Mouse (Mus musculus) adrenal gland, postnatal 10 days (tissue): Measurements from ENCODE around the gene 1700025G04Rik. TPM values are rescaled to one million over a fixed set of nuclear protein-coding genes. Genes with fewer than 3 reads are reported as not detected.

ENCODE experiments used
- DNase-seq: peaks from one replicate; pipeline ENCODE4 v3.0.0; 2021; ENCODE audit warnings: mixed read lengths
- total RNA-seq, 2 experiments: library from RNA; stranded (reverse); gene quantifications; 2 replicates each; pipeline ENCODE4 v1.2.3; 2021

Gene 1700025G04Rik
- total RNA-seq, 2 experiments from 2014 or later = 58.3 to 68.1 TPM

GRCm38 (mm10) chr1:151895406-151895805 is 194.5 kb downstream of the 1700025G04Rik start:
- no peak for DNase-seq

- no peak for DNase-seq
Measured at GRCm38 (mm10) chr1:151893976-151894375, 195.9 kb downstream of the 1700025G04Rik start.

GRCm38 (mm10) chr1:151892008-151892407 is 197.9 kb downstream of the 1700025G04Rik start:
- DNase-seq = no peak

GRCm38 (mm10) chr1:151891194-151891593 is 198.7 kb downstream of the 1700025G04Rik start:
- no peak for DNase-seq

GRCm38 (mm10) chr1:151890041-151890621 is 199.8 kb downstream of the 1700025G04Rik start:
- peak; percentile 59 for DNase-seq

GRCm38 (mm10) chr1:151887631-151888030 is 202.3 kb downstream of the 1700025G04Rik start:
- DNase-seq = no peak

GRCm38 (mm10) chr1:151887126-151887525 is 202.8 kb downstream of the 1700025G04Rik start:
- DNase-seq = peak; percentile 69

- no peak for DNase-seq
Measured at GRCm38 (mm10) chr1:151886171-151886570, 203.8 kb downstream of the 1700025G04Rik start.

GRCm38 (mm10) chr1:151881253-151881652 is 208.7 kb downstream of the 1700025G04Rik start:
- no peak for DNase-seq

- no peak for DNase-seq
Measured at GRCm38 (mm10) chr1:151880731-151881130, 209.2 kb downstream of the 1700025G04Rik start.

- no peak for DNase-seq
Measured at GRCm38 (mm10) chr1:151879966-151880365, 210.0 kb downstream of the 1700025G04Rik start.

- DNase-seq = no peak
Measured at GRCm38 (mm10) chr1:151879308-151879850, 210.5 kb downstream of the 1700025G04Rik start.

- no peak for DNase-seq
Measured at GRCm38 (mm10) chr1:151878411-151878810, 211.5 kb downstream of the 1700025G04Rik start.

- no peak for DNase-seq
Measured at GRCm38 (mm10) chr1:151872971-151873370, 217.0 kb downstream of the 1700025G04Rik start.

GRCm38 (mm10) chr1:151864326-151864725 is 225.6 kb downstream of the 1700025G04Rik start:
- no peak for DNase-seq

GRCm38 (mm10) chr1:151863797-151864147 is 226.2 kb downstream of the 1700025G04Rik start:
- peak; percentile 72 for DNase-seq

- no peak for DNase-seq
Measured at GRCm38 (mm10) chr1:151863135-151863796, 226.7 kb downstream of the 1700025G04Rik start.

- no peak for DNase-seq
Measured at GRCm38 (mm10) chr1:151862109-151862508, 227.8 kb downstream of the 1700025G04Rik start.

GRCm38 (mm10) chr1:151861334-151861995 is 228.5 kb downstream of the 1700025G04Rik start:
- no peak for DNase-seq

- DNase-seq = no peak
Measured at GRCm38 (mm10) chr1:151858474-151858873, 231.5 kb downstream of the 1700025G04Rik start.

GRCm38 (mm10) chr1:151855561-151855960 is 234.4 kb downstream of the 1700025G04Rik start:
- no peak for DNase-seq

GRCm38 (mm10) chr1:151851976-151852375 is 237.9 kb downstream of the 1700025G04Rik start:
- DNase-seq = no peak
